Mouse (Mus musculus) intestine, postnatal 0 days (tissue): ENCODE results near the gene Pear1. TPM values are rescaled to one million over a fixed set of nuclear protein-coding genes. Genes with fewer than 3 reads are reported as not detected.
A peak's percentile ranks its signal among the peaks of the same experiment; 100 is the strongest.

Experiments used
- ATAC-seq: fragments of 200-750 bp; cut with Nextera tagmentation; 2 replicates; pipeline ENCODE4 v1.8.0; 2017; ENCODE audit warnings: mild to moderate bottlenecking, moderate TSS enrichment, moderate library complexity
- H3K27ac ChIP-seq: fragments of 300-500 bp; sonication (generic); 2 replicates; pipeline ENCODE4 v1.5.1; 2014; ENCODE audit warnings: mild to moderate bottlenecking, low read depth, low read length, moderate library complexity
- H3K27me3 ChIP-seq: fragments of 300-500 bp; sonication (generic); replicated peaks from 2 replicates; pipeline ENCODE4 v1.6.1; 2014; ENCODE audit warnings: low read length, mixed read lengths; ENCODE audit not compliant: control insufficient read depth, insufficient read depth
- H3K36me3 ChIP-seq: fragments of 300-500 bp; sonication (generic); 2 replicates; pipeline ENCODE4 v1.6.1; 2014; ENCODE audit warnings: mild to moderate bottlenecking, moderate library complexity; ENCODE audit not compliant: control insufficient read depth, insufficient read depth
- H3K4me1 ChIP-seq: fragments of 300-500 bp; sonication (generic); replicated peaks from 2 replicates; pipeline ENCODE4 v1.6.1; 2014; ENCODE audit warnings: antibody characterized with exemption, low read length, mixed read lengths; ENCODE audit not compliant: control insufficient read depth, insufficient read depth
- H3K4me2 ChIP-seq: fragments of 300-500 bp; sonication (generic); replicated peaks from 2 replicates; pipeline ENCODE4 v1.6.1; 2014; ENCODE audit warnings: low read depth, mild to moderate bottlenecking, moderate library complexity
- H3K4me3 ChIP-seq: fragments of 300-500 bp; sonication (generic); 2 replicates; pipeline ENCODE4 v1.5.1; 2014; ENCODE audit warnings: low read depth, low read length
- H3K9ac ChIP-seq: fragments of 300-500 bp; sonication (generic); 2 replicates; pipeline ENCODE4 v1.6.1; 2014; ENCODE audit warnings: mild to moderate bottlenecking, low read depth, low read length
- H3K9me3 ChIP-seq: fragments of 300-500 bp; sonication (generic); 2 replicates; pipeline ENCODE4 v1.6.1; 2016; ENCODE audit warnings: mixed run types; ENCODE audit not compliant: control insufficient read depth
- CTCF ChIP-seq: sonication (generic); IDR thresholded peaks from 2 replicates; pipeline ENCODE4 v1.5.1; 2016; ENCODE audit warnings: low read depth, mild to moderate bottlenecking, control low read depth, antibody characterized with exemption, moderate library complexity
- WGBS: fragments of 180-500 bp; shearing (Covaris S2); extraction: QIAGEN DNeasy Blood & Tissue Kit; methylation state at CpG from one replicate; pipeline ENCODE4 v1.1.7; 2014; 5-methylcytosine and 5-hydroxymethylcytosine counted together
- polyA plus RNA-seq: library from polyadenylated mRNA; unstranded; fragments of >200 nt; fragmentation: Nextera tagmentation; extraction: Ambion mirVana; gene quantifications from 2 replicates; pipeline ENCODE4 v1.2.1, GENCODE M21; 2015

The Pear1 gene
- polyA plus RNA-seq, 1 experiment from 2014 or later, result 7.7 TPM

- H3K9ac ChIP-seq, result no peak overlapping the region
- no peaks in the 10 kb centered on the region for H3K27me3 ChIP-seq
- no peaks in the 10 kb centered on the region for H3K9me3 ChIP-seq
- H3K4me3 ChIP-seq, result no peak overlapping the region
- no peak for ATAC-seq
- H3K36me3 ChIP-seq, result no peaks in the 10 kb centered on the region
- no peaks in the 10 kb centered on the region for H3K4me1 ChIP-seq
- no peak overlapping the region for H3K4me2 ChIP-seq
- no peak overlapping the region for H3K27ac ChIP-seq
- 79% methylated on average over 14 of the region's 14 CpGs for WGBS
- no peak for TF ChIP-seq CTCF
Observed at GRCm38 (mm10) chr3:87849117-87849516, 25.0 kb upstream of the Pear1 start.

- no peak for ATAC-seq
- Histone ChIP-seq H3K4me1 (no peaks in the 10 kb centered on the region), H3K36me3 (no peaks in the 10 kb centered on the region), H3K27ac (no peak overlapping the region), H3K9me3 (no peaks in the 10 kb centered on the region), H3K9ac (no peak overlapping the region), H3K4me2 (no peak overlapping the region), H3K4me3 (no peak overlapping the region), H3K27me3 (no peaks in the 10 kb centered on the region)
- TF ChIP-seq CTCF, result no peak
- 84% methylated on average over 5 of the region's 5 CpGs for WGBS
Observed at GRCm38 (mm10) chr3:87847680-87848079, 23.6 kb upstream of the Pear1 start.

- no peak for TF ChIP-seq CTCF
- Histone ChIP-seq H3K4me3 (no peak within 1 kb of the TSS), H3K36me3 (no peaks in the 10 kb centered on the region), H3K27me3 (no peaks in the 10 kb centered on the region), H3K4me1 (no peaks in the 10 kb centered on the region), H3K9ac (no peak within 1 kb of the TSS), H3K27ac (no peak within 1 kb of the TSS), H3K9me3 (no peaks in the 10 kb centered on the region), H3K4me2 (no peak within 1 kb of the TSS)
- ATAC-seq, result no peak
- WGBS, result 60% methylated on average over 7 of the region's 7 CpGs
Observed at GRCm38 (mm10) chr3:87846650-87847110, 22.6 kb upstream of the Pear1 start, which contains the start of gene Sh2d2a. Sh2d2a (plus strand) TSS chr3:87846755.

- Histone ChIP-seq H3K4me3 (no peak overlapping the region), H3K4me1 (no peaks in the 10 kb centered on the region), H3K27ac (no peak overlapping the region), H3K27me3 (no peaks in the 10 kb centered on the region), H3K9me3 (no peaks in the 10 kb centered on the region), H3K9ac (no peak overlapping the region), H3K36me3 (no peaks in the 10 kb centered on the region), H3K4me2 (no peak overlapping the region)
- no peak for TF ChIP-seq CTCF
- no peak for ATAC-seq
- 65% methylated on average over 4 of the region's 4 CpGs for WGBS
Observed at GRCm38 (mm10) chr3:87846186-87846585, 22.1 kb upstream of the Pear1 start.

GRCm38 (mm10) chr3:87844981-87845380 is 20.9 kb upstream of the Pear1 start:
- no peaks in the 10 kb centered on the region for H3K4me1 ChIP-seq
- no peak for TF ChIP-seq CTCF
- no peaks in the 10 kb centered on the region for H3K9me3 ChIP-seq
- H3K4me2 ChIP-seq, result no peak overlapping the region
- no peaks in the 10 kb centered on the region for H3K27me3 ChIP-seq
- H3K27ac ChIP-seq, result no peak overlapping the region
- no peaks in the 10 kb centered on the region for H3K36me3 ChIP-seq
- no peak overlapping the region for H3K9ac ChIP-seq
- WGBS, result 78% methylated on average over 4 of the region's 4 CpGs
- H3K4me3 ChIP-seq, result no peak overlapping the region
- no peak for ATAC-seq

- TF ChIP-seq CTCF, result no peak
- Histone ChIP-seq H3K4me3 (no peak overlapping the region), H3K9me3 (no peaks in the 10 kb centered on the region), H3K9ac (no peak overlapping the region), H3K36me3 (no peaks in the 10 kb centered on the region), H3K4me2 (no peak overlapping the region), H3K4me1 (no peaks in the 10 kb centered on the region), H3K27ac (no peak overlapping the region), H3K27me3 (peaks cover 8% of the 10 kb centered on the region; the same call in 1 of the 2 replicates)
- ATAC-seq, result no peak
Observed at GRCm38 (mm10) chr3:87840858-87841257, 16.8 kb upstream of the Pear1 start.

- H3K9ac ChIP-seq, result no peak overlapping the region
- no peak overlapping the region for H3K27ac ChIP-seq
- no peaks in the 10 kb centered on the region for H3K4me1 ChIP-seq
- H3K9me3 ChIP-seq, result no peaks in the 10 kb centered on the region
- H3K36me3 ChIP-seq, result no peaks in the 10 kb centered on the region
- no peak for ATAC-seq
- no peak overlapping the region for H3K4me3 ChIP-seq
- H3K27me3 ChIP-seq, result peaks cover 8% of the 10 kb centered on the region; the same call in 1 of the 2 replicates
- peak; percentile 93 for TF ChIP-seq CTCF
- WGBS, result 2% methylated on average over 4 of the region's 4 CpGs
- no peak overlapping the region for H3K4me2 ChIP-seq
Observed at GRCm38 (mm10) chr3:87838622-87839021, 14.5 kb upstream of the Pear1 start.
